Mouse (Mus musculus): ENCODE measurements around the gene Vsig2. TPM values are rescaled to one million over a fixed set of nuclear protein-coding genes. Genes with fewer than 3 reads are reported as not detected.

Vsig2 gene
- total and polyA plus RNA-seq, 3 experiments, result 2.5 to 21.1 (median 4.9) TPM

DNA sequence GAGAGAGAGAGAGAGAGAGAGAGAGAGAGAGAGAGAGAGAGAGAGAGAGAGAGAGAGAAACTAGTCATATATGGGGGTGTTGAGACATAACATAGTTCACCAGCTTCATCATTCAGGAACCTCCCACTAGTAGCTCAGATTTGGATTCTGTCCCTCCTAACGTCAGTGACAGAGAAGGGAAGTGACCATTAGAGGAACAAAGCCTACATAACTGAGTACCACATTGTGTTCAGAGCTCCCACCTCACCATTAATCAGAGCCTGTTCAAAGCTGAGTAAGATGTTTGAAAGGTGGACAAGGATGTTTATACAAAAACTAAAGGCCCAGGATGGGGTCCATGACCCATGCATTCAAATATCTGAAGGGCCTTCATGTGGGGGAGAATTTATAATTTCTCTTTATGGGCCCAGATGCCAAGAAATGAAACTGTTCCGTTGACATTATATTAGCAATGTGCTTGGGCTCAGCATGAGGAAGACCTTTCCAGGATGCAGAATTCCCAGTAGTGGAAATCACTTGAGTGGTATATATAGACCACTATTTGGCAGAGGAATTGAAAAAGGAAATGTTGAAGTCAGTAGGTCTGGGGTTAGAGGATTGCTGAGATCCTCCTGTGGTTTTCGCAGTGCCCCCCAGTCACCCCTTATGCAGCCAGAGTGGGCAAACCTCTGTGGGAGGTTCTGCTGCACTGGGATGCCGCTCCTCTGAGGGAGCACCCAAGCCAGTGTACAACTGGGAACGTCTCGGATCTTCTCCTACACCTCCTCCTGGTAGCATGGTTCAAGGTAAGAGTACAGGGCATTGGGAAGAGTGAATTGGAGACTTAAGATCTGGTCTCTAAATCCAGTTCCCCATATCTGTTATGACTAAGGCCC lies 1.9 kb downstream of the Vsig2 start:
- Histone ChIP-seq H3K27ac (peak overlapping the region; percentile 63), H3K9ac (ENCODE audit: low read depth, low read length) (no peak overlapping the region), H3K36me3 (ENCODE audit: control insufficient read depth, insufficient read depth, low read length) (peaks cover 53% of the 10 kb centered on the region), H3K79me2 (replicated peaks; ENCODE audit: control insufficient read depth, insufficient read depth, low read length) (no peaks in the 10 kb centered on the region), H3K4me1 (ENCODE audit: control insufficient read depth, insufficient read depth, low read length) (peaks cover 39% of the 10 kb centered on the region), H3K27me3 (ENCODE audit: control insufficient read depth, insufficient read depth, low read length) (no peaks in the 10 kb centered on the region), H3K4me3 (no peak overlapping the region)
- no peak for DNase-seq
- intact Hi-C loops (cut with DNase I), result no loop called here
- WGBS, result 45% methylated on average over 6 of the region's 6 CpGs
- TF ChIP-seq CTCF (IDR thresholded peaks at IDR 0.05) (no peak), EP300 (IDR thresholded peaks at IDR 0.05; ENCODE audit: insufficient read depth, low read depth, low read length) (no peak), POLR2A (IDR thresholded peaks at IDR 0.05; ENCODE audit: insufficient read depth, low read depth, low read length) (0 out of 2 replicates have a peak, but pooled peaks have one; percentile 11)

DNA sequence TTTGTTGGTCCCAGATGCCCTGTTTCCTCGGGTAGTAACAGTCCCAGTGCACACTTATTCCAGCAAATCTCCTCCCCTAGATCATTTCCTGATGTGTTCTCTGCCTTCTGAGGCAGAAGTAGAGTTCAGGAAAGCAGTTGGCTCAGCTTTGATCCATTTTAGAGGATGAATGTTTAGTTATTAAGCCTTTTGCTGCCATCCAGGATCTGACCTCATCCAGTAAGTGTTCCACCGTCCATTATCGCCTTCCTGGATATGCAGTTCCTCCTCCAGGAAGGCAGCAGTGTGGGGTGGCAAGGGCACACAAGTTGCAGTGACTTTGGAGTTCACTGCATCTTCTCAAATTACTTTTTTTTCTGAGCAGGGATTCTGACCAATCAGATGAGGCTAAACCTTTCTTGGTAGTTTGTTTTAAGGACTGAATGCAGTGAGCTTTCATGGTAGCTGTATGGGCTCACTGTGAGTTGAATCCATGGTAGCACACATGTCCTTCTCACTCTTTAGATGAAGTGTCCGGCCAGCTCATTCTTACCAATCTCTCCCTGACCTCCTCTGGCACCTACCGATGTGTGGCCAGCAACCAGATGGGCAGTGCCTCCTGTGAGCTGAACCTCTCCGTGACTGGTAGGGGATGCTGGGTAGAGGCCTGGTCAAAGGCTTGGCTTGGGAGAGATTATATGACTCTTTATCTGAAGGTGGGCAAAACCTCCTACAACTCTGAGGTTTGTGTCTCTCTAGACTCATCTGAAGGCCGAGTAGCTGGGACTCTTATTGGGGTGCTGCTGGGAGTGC lies 3.0 kb downstream of the Vsig2 start:
- no peak overlapping the region for H3K4me3 ChIP-seq
- DNase-seq, result no peak
- H3K36me3 ChIP-seq (ENCODE audit: control insufficient read depth, insufficient read depth, low read length), result peaks cover 42% of the 10 kb centered on the region
- peak overlapping the region; percentile 63; the same call in 1 of the 2 replicates for H3K27ac ChIP-seq
- peaks cover 30% of the 10 kb centered on the region for H3K4me1 ChIP-seq (ENCODE audit: control insufficient read depth, insufficient read depth, low read length)
- no peak overlapping the region for H3K9ac ChIP-seq (ENCODE audit: low read depth, low read length)
- H3K27me3 ChIP-seq (ENCODE audit: control insufficient read depth, insufficient read depth, low read length), result no peaks in the 10 kb centered on the region
- H3K79me2 ChIP-seq (replicated peaks; ENCODE audit: control insufficient read depth, insufficient read depth, low read length), result no peaks in the 10 kb centered on the region
- TF ChIP-seq EP300 (IDR thresholded peaks at IDR 0.05; ENCODE audit: insufficient read depth, low read depth, low read length) (no peak), CTCF (IDR thresholded peaks at IDR 0.05) (no peak), POLR2A (IDR thresholded peaks at IDR 0.05; ENCODE audit: insufficient read depth, low read depth, low read length) (no peak)
- intact Hi-C loops (cut with DNase I), result loop anchor here (2.0 kb wide), 1 partner anchor 71 kb away; the partner anchor contains the start of gene Spa17
- WGBS, result 49% methylated on average over 7 of the region's 7 CpGs

DNA sequence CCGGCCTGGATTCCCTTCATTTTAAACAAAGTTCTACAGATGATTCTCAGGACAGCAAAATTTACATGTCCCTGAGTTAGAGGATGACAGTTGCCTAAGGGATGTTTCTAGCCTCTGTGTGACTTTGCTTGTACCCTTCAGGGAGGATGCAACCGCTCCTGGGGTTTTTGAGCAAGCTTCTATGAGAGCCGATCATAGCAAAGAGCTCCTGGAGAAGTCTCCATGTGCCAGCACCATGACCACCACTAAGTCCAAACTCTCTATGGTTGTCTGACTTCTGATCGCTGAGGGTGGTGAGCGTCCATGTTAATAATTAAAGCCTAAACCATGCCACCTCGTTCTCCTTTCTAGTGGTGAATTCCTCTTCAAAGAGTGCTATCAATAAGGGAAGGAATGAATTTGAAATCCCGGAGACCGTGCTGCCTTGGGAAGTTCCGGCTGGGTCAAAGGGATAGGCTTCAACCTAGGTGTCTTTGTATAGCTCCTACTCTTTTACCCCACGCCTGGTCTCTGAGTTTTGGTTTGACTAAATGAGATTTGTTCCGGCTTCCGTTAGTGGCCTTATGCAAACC lies 4.9 kb downstream of the Vsig2 start:
- no peak for TF ChIP-seq POLR2A (IDR thresholded peaks at IDR 0.05; ENCODE audit: insufficient read depth, low read depth, low read length)
- no peak for TF ChIP-seq CTCF (IDR thresholded peaks at IDR 0.05)
- TF ChIP-seq EP300 (IDR thresholded peaks at IDR 0.05; ENCODE audit: insufficient read depth, low read depth, low read length), result no peak
- Histone ChIP-seq H3K4me1 (ENCODE audit: control insufficient read depth, insufficient read depth, low read length) (peaks cover 18% of the 10 kb centered on the region), H3K27me3 (ENCODE audit: control insufficient read depth, insufficient read depth, low read length) (no peaks in the 10 kb centered on the region), H3K4me3 (peak overlapping the region; percentile 46; the same call in 1 of the 2 replicates), H3K27ac (peak overlapping the region; percentile 74), H3K9ac (ENCODE audit: low read depth, low read length) (no peak overlapping the region), H3K36me3 (ENCODE audit: control insufficient read depth, insufficient read depth, low read length) (peaks cover 26% of the 10 kb centered on the region), H3K79me2 (replicated peaks; ENCODE audit: control insufficient read depth, insufficient read depth, low read length) (no peaks in the 10 kb centered on the region)
- WGBS, result 36% methylated on average over 12 of the region's 12 CpGs
- no peak for DNase-seq
- intact Hi-C loops (cut with DNase I), result loop anchor here (2.0 kb wide), 3 partner anchors 13 to 81 kb away; partner anchors contain the start of gene Spa17

DNA sequence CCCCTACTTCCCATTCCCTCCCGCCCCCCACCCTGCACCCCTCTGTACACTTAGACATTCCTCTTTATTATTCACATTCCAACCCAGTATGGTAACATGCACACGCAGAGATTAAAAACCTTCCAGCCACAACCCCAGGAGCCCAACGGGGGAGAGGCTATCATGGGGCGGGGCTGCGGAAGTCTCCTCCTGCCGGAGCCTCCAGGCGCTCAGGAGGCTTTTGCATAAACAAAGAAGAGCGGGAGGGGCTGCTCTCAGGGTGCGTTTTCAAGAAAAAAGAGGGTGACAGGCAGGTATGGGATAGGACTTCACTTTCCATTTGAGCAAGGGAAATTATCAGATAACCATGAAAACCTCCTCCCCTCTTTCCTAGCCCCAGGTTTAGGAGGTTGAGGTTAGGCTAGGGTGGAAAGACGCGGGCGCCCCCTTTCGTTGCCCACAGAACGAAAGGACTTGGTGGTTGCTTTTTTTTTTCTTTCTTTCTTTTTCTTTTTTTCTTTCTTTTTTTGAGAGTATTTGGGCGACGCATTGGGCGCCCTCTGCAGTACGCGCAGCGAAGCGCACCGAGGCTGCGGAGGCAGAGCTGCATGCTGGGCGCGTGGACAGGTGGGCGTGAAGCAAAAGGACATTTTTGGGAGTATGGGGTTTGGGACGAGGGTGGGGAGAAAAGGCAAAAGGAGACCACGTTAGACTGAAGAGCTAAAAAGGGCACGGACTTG lies 5.6 kb downstream of the Vsig2 start:
- no peaks in the 10 kb centered on the region for H3K27me3 ChIP-seq (ENCODE audit: control insufficient read depth, insufficient read depth, low read length)
- peak overlapping the region; percentile 46 for H3K4me3 ChIP-seq
- no peak overlapping the region for H3K9ac ChIP-seq (ENCODE audit: low read depth, low read length)
- peaks cover 18% of the 10 kb centered on the region for H3K4me1 ChIP-seq (ENCODE audit: control insufficient read depth, insufficient read depth, low read length)
- intact Hi-C loops (cut with DNase I), result loop anchor here (2.0 kb wide), 2 partner anchors 14 to 82 kb away; no protein-coding TSS in a partner anchor
- peak; percentile 79 to 81 for DNase-seq
- H3K79me2 ChIP-seq (replicated peaks; ENCODE audit: control insufficient read depth, insufficient read depth, low read length), result no peaks in the 10 kb centered on the region
- 10% methylated on average over 29 of the region's 29 CpGs for WGBS
- peak overlapping the region; percentile 74 for H3K27ac ChIP-seq
- H3K36me3 ChIP-seq (ENCODE audit: control insufficient read depth, insufficient read depth, low read length), result peaks cover 23% of the 10 kb centered on the region
- TF ChIP-seq POLR2A (IDR thresholded peaks at IDR 0.05; ENCODE audit: insufficient read depth, low read depth, low read length) (0 out of 2 replicates have a peak, but pooled peaks have one; percentile 14), CTCF (IDR thresholded peaks at IDR 0.05) (peak; percentile 78), EP300 (IDR thresholded peaks at IDR 0.05; ENCODE audit: insufficient read depth, low read depth, low read length) (no peak)

- DNase-seq, result no peak
- WGBS, result 35% methylated on average over 17 of the region's 17 CpGs
- intact Hi-C loops (cut with DNase I), result loop anchor here (2.0 kb wide), 2 partner anchors 14 to 82 kb away; no protein-coding TSS in a partner anchor
- no peaks in the 10 kb centered on the region for H3K27me3 ChIP-seq (ENCODE audit: control insufficient read depth, insufficient read depth, low read length)
- no peak overlapping the region for H3K4me3 ChIP-seq
- peaks cover 15% of the 10 kb centered on the region for H3K4me1 ChIP-seq (ENCODE audit: control insufficient read depth, insufficient read depth, low read length)
- TF ChIP-seq CTCF (IDR thresholded peaks at IDR 0.05) (no peak), POLR2A (IDR thresholded peaks at IDR 0.05; ENCODE audit: insufficient read depth, low read depth, low read length) (no peak), EP300 (IDR thresholded peaks at IDR 0.05; ENCODE audit: insufficient read depth, low read depth, low read length) (no peak)
- H3K36me3 ChIP-seq (ENCODE audit: control insufficient read depth, insufficient read depth, low read length), result peaks cover 22% of the 10 kb centered on the region
- H3K79me2 ChIP-seq (replicated peaks; ENCODE audit: control insufficient read depth, insufficient read depth, low read length), result no peaks in the 10 kb centered on the region
- no peak overlapping the region for H3K9ac ChIP-seq (ENCODE audit: low read depth, low read length)
- peak overlapping the region; percentile 59; the same call in 1 of the 2 replicates for H3K27ac ChIP-seq
These were observed 6.1 kb downstream of the Vsig2 start for GRCm38 (mm10) chr9:37545166-37545610.
